Mouse (Mus musculus) mouse trophoblast stem cell (cell line): ENCODE measurements around the gene Atp6v0a2.
"Not testable (repeated sequence)": the region's sequence is repeated elsewhere in the genome, so short reads cannot be mapped to it uniquely, and the experiment has no call there.

ENCODE experiments used
- in situ Hi-C, 2 experiments: fragments of 300-500 bp; cut with MseI, MboI; formaldehyde crosslinking; loops; 2 replicates in 1 of 2; 3 replicates in 1 of 2; pipeline ENCODE4 v1.15.1; 2025

Gene Atp6v0a2

DNA sequence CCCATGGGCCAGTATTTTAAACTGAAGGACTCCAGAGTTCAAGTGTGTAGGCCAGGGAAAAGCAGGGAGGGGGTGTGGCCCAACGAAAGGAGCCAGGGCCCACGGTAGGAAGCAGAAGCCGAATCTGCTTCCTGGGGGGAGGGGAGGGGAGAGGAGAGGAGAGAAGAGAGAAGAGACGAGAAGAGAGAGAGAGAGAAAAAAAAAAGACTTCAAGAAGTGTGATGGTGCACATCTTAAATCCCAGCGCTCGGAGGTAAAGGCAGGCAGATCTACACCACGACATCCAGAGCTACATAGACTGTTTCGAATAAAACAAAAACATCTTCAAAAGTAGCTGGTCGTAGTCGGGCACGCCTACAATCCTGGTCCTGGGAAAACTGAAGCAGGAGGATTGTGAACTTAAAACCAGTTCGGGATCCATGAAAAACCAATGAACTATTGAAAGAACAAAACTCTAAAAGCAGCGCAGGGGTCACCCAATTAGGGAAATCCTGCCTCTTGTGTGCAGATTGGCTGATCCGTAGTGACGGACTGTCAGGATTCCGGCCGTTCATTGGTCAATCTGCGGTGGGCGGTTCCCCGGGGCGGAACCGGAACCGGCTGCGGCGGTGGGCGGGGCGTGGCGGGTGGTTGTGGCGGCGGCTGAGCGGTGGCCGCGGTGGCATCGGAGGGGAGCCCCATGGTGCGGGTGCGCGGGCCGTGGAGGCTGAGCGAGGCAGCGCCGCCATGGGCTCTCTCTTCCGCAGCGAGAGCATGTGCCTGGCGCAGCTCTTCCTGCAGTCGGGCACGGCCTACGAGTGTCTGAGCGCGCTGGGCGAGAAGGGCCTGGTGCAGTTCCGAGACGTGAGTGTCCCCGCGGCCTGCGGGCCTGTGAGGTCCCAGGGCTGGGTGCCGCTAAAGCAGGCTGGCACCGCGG lies at the start of gene Atp6v0a2:
Gene Atp6v0a2, plus strand, starts transcription at position 129 of the 916 bp plus-strand sequence.
- in situ Hi-C loops: no loop called here

DNA sequence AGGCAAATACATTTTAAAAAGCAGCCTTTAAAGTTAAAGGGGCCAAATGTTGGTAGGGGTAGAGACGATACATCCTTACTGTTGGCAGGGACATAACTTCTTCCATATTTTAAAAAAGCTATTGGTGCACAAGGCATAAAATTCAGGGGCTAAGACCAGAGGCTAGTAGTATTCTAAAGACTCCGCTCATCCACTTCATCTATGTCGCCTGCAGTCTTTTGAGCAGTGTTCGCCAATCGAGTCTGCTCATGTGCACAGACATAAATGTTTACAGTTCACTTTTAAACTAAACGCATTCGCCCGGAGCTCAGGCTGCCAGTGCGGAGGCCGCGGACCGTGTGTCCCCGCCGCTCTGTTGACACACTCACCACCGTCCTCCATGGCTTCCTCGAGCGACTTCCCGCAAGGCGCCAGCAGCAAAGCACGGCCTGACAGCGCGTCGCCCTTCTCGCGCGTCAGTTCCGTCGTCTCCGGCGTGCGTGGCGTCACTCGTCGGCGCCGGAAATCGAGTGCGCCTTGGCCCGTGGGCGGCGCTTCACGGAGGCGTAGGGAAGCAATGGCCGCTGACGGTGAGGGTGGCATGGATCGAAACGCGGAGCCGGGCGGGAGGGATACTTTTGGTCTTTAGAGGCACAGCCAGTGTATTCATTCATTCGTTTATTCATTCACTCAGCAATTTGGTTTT lies 49.6 kb upstream of the Atp6v0a2 start, which contains the start of the genes Eif2b1 and Gtf2h3:
Gene Eif2b1, minus strand, starts transcription at position 499 of the 685 bp plus-strand sequence.
Gene Gtf2h3, plus strand, starts transcription at position 508 of the 685 bp plus-strand sequence.
- in situ Hi-C loops: no loop called here

DNA sequence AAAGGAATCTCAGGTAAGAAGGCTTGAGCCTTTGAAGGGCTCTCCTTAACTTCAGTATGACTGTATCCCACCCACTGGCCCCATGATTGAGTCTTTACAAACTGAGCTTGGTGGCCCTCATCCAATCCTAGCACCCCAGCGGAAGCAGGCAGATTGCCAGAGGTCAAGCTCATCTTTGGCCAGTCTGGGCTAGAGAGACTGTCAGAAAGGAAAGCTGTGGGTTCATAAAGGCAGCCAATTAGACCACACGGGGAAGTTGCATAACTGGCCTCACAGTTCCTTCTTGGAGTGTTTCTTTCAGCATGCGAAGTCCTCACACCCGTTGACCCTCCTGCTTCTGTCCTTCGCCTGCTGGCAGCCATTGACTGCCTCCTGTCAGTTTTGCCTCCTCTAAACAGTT lies 45.9 kb upstream of the Atp6v0a2 start:
- in situ Hi-C loops: no loop called here

DNA sequence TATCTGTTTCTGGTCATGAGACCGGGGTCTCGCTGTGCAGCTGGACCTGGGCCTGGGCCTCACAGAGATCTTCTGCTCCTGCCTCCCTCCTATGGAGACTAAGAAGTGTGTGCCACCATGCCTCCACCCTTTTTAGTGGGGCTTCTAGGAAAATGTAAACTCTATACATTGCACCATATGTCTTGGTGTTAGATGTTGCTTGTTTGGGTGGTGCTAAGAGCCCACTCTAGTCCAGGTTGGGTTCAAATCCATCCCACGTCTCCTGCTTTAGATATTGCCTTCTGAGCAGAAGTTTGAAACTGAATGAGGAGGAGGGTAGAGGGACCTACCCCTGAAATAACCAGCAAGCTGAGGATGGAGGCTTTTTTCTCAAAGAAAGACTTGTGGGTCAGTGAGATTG lies 35.6 kb upstream of the Atp6v0a2 start:
- in situ Hi-C loops: no loop called here

DNA sequence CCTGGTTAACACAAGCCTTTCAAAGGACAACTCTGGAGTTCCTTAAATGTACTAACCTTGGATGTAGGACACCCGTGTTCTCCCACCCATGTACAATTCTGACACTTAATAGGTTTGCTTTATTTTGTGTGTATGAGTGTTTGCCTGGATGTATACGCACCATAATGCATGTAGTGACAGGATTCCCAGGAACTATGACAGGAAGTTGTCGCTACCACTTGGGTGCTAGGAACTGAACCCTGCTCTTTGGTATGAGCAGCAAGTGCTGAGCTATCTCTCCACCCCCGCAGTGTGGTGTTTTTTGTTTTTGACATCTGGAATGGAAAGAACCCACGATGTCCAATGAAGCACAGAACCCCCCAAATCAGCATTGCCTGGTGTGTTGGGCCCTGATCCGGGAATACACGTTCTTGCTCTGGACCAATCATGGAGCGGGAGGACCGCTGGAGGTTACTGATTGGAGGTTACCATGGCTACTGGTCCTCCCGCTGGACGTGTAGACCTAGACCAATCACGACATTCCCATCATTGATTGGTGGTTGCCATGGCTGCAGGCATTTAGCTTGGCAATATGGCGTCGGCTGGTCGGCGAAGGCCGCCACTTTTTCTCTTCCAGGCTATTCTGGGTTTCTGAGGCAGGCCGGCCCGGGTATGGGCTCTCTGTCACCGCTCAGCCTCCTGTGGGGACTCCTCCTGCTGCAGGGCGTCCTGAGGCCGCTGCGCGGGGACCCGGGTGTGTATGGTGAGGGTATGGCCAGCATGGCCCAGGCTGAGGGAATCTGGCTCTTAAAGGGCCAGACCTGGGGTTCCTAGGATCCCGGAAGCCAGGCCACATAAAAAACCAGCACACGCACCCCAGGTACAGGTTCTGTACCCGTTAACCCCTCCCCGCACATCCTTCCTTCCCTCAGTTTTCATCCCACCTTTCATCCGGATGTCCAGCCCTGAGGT lies 29.9 kb upstream of the Atp6v0a2 start:
- in situ Hi-C loops: no loop called here

DNA sequence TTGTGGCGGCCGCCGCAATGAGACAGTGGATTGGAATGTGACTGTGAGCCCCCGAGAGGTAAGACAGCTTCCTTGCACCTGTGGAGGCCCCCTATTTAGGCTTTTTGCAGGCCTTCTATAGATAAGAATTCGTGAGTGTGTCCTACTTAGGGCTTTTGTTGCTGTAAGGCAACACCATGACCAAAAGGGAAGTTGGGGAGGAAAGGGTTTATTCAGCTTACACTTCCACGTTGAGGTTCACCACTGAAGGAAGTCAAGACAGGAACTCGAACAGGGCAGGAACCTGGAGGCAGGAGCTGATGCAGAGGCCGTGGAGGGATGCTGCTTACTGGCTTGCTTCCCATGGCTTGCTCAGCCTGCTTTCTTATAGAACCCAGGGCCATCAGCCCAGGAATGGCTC lies 28.6 kb upstream of the Atp6v0a2 start:
- in situ Hi-C loops: not testable (repeated sequence)

DNA sequence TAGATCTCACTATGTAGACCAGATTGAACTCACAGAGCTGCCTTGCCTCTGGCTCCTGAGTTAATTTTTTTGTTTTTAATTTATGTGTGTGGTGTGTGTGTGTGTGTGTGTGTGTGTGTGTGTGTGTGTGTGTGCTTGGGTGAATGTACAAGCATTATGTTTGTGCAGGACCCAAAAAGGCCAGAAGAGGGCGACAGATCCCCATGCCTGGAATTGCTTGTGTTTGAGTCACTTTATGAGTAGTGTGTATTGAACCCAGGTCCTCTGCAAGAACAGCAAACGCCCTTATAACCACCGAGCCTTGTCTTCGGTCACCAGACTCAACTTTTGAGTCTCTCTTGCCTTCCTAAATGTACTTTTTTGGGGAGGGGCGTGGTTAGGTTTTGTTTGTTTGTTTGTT lies 26.0 kb upstream of the Atp6v0a2 start:
- in situ Hi-C loops: no loop called here

DNA sequence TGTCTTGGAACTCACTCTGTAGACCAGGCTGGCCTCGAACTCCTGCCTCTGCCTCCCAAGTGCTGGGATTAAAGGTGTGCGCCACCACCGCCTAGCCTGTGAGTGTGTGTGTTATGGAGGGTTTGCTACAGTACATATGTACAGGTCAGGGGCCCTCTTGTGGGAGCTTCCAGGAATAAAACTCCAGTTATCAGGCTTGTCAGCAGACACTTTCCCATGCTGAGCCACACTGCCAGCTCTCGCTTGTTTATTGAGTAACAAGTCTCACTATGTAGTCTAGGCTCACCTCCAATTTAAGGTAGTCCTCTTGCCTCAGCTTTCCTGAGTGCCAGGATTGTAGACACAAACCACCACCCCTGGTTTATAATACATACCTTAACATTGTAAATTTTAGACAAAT lies 24.1 kb upstream of the Atp6v0a2 start:
- in situ Hi-C loops: no loop called here

DNA sequence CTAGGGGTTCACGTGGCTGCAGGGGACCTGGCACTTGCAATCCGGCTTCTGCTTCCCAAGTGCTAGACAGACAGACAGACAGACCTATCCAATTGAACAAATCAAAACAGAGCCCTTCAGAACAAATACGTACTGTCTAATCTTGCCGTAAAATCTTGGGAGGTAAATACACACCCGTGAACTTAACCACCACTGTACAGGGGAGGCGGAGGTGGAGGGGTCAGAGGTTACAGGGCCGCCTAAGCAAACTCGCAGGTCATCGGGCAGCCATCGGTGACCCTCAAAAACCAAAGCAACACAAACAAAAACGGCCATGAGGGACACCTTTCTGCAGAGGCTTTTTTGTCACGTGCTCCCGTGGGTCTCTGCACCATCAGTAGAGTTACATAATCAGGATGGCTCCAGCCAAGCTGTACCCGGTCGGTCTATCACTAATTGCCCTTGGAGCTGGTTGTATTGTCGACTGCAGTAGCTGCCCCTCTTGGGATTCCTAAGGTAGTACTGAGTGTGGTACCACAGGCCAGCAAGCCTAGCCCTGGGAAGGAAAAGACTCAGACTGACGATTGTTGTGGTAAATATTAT lies 23.2 kb upstream of the Atp6v0a2 start:
- in situ Hi-C loops: no loop called here

DNA sequence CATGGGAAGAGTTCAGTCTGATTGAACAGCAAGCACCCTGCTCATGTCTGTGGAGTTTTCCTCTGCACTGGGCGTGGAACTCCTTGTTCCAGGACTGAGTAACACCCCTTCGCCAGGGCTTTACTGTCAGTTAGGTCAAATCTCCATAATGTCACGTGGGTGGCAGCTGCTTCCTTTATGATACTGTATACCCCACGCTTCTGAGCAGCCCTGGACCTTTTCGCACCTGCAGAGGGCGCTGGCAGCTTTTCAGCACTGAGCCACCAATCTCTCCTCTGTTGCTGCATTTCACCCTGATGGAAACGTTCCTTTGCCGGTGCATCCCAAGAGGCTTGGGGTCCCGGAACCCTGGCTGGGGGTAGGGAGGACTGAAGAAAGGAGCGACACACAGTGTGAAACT lies 17.4 kb upstream of the Atp6v0a2 start:
- in situ Hi-C loops: no loop called here

DNA sequence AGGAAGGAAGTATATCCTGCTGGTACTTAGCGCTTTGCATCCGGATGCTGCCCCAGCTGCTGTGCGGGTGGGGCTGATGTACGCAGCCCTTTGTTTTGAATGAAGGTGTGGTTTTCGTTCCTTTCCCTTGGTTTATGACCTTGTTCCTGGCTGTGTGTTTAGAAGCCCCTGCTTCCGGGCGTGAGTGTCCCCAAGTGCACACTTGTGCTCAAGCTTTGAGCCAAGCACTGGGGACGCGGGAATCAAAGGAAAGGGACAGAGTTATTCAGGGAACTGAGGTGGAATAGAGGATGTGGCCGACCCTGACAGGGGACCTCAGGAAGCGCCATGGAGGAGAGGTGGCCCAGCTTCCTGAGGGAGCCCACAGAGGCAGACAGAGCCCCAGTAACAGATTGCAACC lies 13.7 kb upstream of the Atp6v0a2 start:
- in situ Hi-C loops: no loop called here

DNA sequence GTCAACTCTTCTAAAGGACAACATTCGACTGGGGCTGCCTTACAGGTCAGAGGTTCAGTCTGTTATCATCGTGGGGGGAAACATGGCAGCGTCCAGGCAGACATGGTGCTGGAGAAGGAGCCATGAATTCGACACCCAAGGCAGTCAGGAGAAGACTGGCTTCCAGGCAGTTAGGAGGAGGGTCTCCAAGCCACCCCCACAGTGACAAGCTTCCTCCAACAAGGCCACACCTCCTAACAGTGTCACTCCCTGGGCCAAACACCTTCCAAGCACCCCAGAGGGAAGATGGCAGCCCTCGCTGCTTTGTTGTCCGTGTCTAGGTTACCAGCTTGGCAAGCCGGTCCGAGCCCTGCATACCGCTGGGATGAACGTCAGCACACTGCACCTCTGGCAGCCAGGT lies 9.7 kb upstream of the Atp6v0a2 start:
- in situ Hi-C loops: no loop called here

DNA sequence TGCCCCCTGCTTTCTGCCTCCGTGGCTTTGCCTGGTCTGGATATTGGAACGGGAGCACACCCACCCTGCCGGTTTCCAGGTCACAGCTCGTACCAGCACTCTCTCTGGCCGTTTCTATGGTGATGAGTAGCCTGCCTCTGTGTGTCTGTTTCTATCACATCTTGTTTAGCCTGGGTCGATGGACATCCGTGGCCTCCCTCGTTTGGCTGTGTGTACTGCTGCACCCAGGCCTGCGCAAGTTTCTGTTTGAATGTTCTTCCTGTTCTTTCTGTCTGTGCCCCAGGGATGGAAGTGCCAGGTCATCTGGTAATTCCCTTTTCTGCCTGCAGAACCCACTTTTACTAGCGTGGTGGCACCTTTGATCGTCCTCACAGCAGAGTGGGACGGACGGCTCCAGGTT lies 7.0 kb upstream of the Atp6v0a2 start:
- in situ Hi-C loops: no loop called here

DNA sequence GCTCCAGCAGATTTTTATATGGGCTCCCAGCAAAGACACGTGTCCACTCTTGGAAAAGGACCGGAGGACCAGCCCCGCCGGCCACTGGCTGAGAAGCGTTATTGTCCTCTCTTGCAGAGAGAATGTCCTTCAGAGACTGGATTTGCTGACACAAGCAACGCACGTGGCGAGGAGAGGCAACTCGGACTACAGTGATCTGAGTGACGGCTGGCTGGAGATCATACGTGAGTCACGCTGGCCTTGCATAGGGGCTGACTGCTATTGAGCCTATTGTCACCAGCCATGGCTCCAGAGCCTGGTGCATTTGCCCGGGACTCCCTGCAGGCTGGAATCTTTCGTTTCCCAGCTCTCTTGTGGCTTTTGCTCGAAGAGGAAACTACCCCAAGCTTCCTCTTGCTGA lies 5.5 kb upstream of the Atp6v0a2 start:
- in situ Hi-C loops: no loop called here

DNA sequence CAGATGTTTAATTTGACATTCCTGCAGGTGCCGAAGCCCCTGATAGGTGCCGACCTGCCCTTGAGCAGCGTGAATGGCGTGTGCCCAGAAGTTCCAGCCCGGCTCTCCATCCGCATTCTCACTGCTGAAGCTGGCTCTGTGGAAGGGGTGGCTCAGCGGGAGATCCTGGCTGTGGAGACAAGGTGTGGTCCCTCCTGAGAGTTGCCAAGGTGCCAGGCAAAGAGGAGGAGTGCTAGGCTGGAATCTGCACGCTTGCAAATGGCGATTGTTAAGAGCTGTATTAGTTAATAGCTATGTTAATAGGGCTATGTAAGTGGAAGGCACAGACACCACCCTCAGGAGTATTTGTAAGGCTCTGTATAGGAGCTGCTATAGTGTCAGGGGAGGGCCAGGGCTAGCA lies 4.1 kb upstream of the Atp6v0a2 start:
- in situ Hi-C loops: no loop called here

DNA sequence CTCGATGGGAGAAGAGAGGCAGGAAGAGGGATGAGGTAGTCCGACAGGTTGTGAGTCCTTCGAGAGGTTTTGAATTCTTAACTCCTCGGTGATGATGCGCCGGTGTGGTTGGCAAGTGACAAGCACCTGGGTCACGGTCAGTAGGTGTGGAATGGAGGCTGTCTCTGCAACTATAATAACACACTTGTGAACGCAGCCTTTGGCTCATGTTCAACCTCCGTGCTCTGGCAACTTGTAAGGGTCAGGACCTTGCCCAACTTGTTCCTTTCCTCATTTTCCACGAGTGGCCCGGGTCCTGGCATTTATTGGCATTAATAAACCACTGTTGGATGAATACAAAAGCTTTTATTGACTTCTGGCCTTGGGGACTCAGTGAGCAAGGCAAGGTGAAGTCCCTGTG lies 1.3 kb downstream of the Atp6v0a2 start:
- in situ Hi-C loops: no loop called here

DNA sequence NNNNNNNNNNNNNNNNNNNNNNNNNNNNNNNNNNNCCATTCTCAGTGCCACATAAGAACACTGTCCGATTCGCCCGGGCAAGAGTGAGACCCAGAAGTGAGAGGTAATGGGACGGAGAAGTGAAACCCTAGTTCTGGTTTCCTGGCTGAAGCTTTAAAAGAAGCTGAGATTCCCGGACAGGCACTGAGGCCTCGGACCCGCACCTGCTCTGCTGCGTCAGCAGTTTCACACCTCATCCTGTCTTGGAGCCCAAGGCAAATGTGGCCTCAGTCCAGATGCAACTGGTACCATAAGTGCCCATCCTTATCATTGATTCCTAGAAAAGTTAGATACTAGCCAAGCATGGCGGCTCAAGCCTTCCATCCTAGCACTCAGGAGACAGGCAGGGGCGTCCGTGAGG lies 3.3 kb downstream of the Atp6v0a2 start:
- in situ Hi-C loops: no loop called here

DNA sequence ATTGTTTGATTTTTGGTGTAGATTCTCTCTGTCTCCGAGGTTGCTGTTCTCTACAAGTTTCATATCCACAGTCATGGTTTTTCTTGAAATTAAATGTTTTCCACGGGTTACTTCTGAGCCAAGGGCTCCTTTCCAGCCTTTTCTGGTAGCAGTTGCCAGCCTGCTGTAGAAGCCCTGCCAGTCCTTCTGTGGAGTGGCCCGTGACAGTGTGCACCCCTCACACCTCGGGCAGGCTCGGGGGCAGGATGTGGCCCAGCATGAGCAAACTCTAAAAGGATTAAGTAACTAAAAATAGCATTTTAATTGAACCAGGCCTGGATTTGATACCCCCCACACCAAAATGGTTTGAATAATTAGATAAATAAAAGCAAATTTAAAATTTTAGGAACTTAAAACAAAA lies 4.1 kb downstream of the Atp6v0a2 start:
- in situ Hi-C loops: no loop called here

DNA sequence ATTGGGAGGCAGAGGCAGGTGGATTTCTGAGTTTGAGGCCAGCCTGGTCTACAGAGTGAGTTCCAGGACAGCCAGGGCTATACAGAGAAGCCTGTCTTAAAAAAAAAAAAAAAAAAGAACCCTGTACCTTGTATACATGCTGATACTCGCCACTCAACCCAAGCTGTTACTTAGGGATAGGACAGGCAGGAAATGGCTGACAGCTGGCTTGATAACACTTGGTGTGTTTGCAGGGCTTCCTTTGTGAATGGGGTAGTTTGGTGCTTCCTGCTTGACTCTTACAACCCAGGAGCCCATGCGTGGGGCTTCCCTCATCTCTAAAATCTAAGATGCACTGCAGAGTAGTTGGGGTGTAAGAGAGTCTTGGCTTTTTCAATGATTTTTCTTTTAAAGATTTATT lies 5.0 kb downstream of the Atp6v0a2 start:
- in situ Hi-C loops: no loop called here

DNA sequence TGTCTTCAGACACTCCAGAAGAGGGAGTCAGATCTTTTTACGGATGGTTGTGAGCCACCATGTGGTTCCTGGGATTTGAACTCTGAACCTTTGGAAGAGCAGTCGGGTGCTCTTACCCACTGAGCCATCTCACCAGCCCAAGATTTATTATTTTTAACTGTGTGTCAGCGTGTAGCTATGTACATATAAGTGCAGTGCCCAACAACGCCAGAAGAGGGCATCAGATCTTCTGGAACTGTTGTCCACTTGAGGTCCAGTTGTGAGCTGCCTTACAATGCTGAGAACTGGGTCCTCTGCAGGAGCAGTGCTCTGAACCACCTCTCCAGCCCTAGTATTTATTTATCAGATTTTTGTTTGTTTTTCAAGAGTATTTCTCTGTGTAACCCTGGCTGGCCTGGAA lies 6.7 kb downstream of the Atp6v0a2 start:
- in situ Hi-C loops: not testable (repeated sequence)

DNA sequence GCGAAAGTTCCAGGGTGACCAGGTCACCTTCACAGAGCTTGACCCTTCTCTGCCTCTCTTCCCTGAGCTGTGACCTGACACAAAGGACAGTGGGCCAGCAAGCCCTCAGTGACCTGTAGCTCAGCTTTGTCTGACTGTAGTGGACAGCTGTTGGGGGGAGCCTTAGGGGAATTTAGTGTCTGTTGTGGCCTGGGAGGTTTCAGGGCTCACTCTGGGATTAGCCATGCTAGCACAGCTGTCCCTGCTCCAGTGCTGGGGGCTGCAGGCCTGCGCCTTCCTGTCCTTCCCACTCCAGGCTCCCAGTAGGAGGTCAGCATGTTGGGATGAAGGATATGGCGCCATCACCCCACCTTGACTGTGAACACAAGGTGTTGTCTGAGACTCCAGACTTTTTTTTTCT lies 7.8 kb downstream of the Atp6v0a2 start:
- in situ Hi-C loops: no loop called here
